Mouse (Mus musculus) forebrain, embryonic 12.5 days (tissue): ENCODE data around the gene Ablim1. TPM values are rescaled to one million over a fixed set of nuclear protein-coding genes. Genes with fewer than 3 reads are reported as not detected.

Source experiments
- ATAC-seq: fragments of 200-750 bp; cut with Nextera tagmentation; 2 replicates; pipeline ENCODE4 v1.8.0; 2017; ENCODE audit warnings: moderate TSS enrichment; ENCODE audit not compliant: low FRiP score
- H3K27ac ChIP-seq: fragments of 300-500 bp; sonication (generic); 2 replicates; pipeline ENCODE4 v1.5.1; 2016; ENCODE audit warnings: mild to moderate bottlenecking
- H3K27me3 ChIP-seq: fragments of 300-500 bp; sonication (generic); 2 replicates; pipeline ENCODE4 v1.6.1; 2016; ENCODE audit warnings: mild to moderate bottlenecking
- H3K36me3 ChIP-seq: fragments of 300-500 bp; sonication (generic); replicated peaks from 2 replicates; pipeline ENCODE4 v1.6.1; 2016; ENCODE audit warnings: mild to moderate bottlenecking
- H3K4me1 ChIP-seq: fragments of 300-500 bp; sonication (generic); 2 replicates; pipeline ENCODE4 v1.6.1; 2016
- H3K4me2 ChIP-seq: fragments of 300-500 bp; sonication (generic); 2 replicates; pipeline ENCODE4 v1.6.1; 2016; ENCODE audit warnings: mild to moderate bottlenecking, moderate library complexity
- H3K4me3 ChIP-seq: fragments of 300-500 bp; sonication (generic); replicated peaks from 2 replicates; pipeline ENCODE4 v1.5.1; 2016; ENCODE audit warnings: mild to moderate bottlenecking
- H3K9ac ChIP-seq: fragments of 300-500 bp; sonication (generic); 2 replicates; pipeline ENCODE4 v1.6.1; 2016; ENCODE audit warnings: mild to moderate bottlenecking
- H3K9me3 ChIP-seq: fragments of 300-500 bp; sonication (generic); 2 replicates; pipeline ENCODE4 v1.6.1; 2016
- WGBS: fragments of 180-500 bp; shearing (Covaris S2); methylation state at CpG from one replicate; pipeline ENCODE4 v1.1.7; 2016; 5-methylcytosine and 5-hydroxymethylcytosine counted together
- polyA plus RNA-seq: library from polyadenylated mRNA; unstranded; fragments of >200 nt; fragmentation: Nextera tagmentation; extraction: Ambion mirVana; gene quantifications from 2 replicates; pipeline ENCODE4 v1.2.1, GENCODE M21; 2016

Gene Ablim1
- polyA plus RNA-seq, 1 experiment from 2014 or later: 17.7 TPM

DNA sequence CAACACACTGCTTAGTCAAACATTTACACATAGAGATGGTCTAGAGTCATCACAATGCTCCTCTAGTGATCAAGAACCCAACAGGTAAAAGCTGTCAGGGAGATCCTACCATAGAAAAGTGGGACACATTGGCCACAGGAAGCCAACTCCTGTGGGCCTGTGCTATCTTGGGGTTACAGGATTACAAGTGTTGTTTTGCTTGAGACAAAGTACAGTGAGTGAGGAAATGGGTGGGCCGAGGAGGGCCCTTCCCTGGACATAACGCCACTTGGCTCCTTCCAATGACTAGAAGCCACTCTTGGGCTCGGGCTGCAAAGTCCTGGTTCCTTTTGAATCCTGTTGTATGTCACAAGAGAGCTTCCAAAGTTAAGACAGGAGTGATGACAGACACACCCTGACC is 129.7 kb downstream of the Ablim1 start:
- H3K36me3 ChIP-seq: no peaks in the 10 kb centered on the region
- H3K4me3 ChIP-seq: no peak overlapping the region
- H3K9ac ChIP-seq: no peak overlapping the region
- H3K27ac ChIP-seq: no peak overlapping the region
- ATAC-seq: no peak
- no peaks in the 10 kb centered on the region for H3K4me1 ChIP-seq
- 85% methylated on average over 3 of the region's 3 CpGs for WGBS
- no peaks in the 10 kb centered on the region for H3K9me3 ChIP-seq
- H3K27me3 ChIP-seq: no peaks in the 10 kb centered on the region
- H3K4me2 ChIP-seq: no peak overlapping the region

DNA sequence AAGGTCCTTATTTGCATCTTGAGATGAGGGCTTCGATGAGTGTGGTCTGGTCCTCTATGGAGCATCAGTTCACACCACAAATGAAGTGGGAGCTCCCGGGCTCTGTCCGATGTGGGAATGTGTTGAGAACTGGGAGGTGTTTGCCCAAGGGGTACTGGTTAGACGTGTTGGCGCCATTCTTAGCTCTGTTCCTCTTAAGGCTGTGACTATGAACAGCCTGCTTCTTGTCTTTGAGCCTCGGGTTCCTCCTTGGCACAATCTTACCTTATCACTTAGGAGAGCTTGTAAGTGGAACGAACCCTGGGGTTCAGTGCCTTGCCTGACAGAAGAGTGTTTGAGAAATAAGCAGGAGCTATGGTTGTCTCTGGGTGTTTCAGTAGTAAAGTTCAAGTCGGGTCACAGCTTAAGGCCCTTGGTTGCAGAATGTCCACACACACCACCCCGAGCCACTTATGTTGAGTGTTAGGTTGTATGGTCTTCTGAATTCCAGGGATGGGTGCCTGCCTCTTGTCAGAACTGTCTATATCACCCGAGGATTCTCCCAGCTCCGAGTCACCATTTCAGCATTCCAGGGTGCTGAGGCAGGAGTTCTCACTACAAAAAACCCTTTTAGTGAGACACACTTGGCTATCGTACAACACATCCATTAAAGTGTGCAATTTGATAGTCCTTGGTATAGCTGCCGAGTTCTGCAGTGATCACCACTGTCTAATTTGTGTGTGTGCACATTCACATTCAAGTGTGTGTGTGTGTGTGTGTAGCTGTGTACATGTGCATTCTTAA is 131.6 kb downstream of the Ablim1 start:
- Histone ChIP-seq H3K27ac (no peak overlapping the region), H3K4me3 (no peak overlapping the region), H3K36me3 (no peaks in the 10 kb centered on the region), H3K27me3 (no peaks in the 10 kb centered on the region), H3K4me1 (no peaks in the 10 kb centered on the region), H3K9me3 (no peaks in the 10 kb centered on the region), H3K4me2 (no peak overlapping the region), H3K9ac (no peak overlapping the region)
- no peak for ATAC-seq
- WGBS: 86% methylated on average over 13 of the region's 13 CpGs

GRCm38 (mm10) chr19:57181852-57182528 is 132.7 kb downstream of the Ablim1 start:
- Histone ChIP-seq H3K36me3 (no peaks in the 10 kb centered on the region), H3K27me3 (no peaks in the 10 kb centered on the region), H3K4me1 (no peaks in the 10 kb centered on the region), H3K9ac (no peak overlapping the region), H3K4me3 (no peak overlapping the region), H3K27ac (no peak overlapping the region), H3K9me3 (no peaks in the 10 kb centered on the region), H3K4me2 (no peak overlapping the region)
- 91% methylated on average over 10 of the region's 10 CpGs for WGBS
- no peak for ATAC-seq

DNA sequence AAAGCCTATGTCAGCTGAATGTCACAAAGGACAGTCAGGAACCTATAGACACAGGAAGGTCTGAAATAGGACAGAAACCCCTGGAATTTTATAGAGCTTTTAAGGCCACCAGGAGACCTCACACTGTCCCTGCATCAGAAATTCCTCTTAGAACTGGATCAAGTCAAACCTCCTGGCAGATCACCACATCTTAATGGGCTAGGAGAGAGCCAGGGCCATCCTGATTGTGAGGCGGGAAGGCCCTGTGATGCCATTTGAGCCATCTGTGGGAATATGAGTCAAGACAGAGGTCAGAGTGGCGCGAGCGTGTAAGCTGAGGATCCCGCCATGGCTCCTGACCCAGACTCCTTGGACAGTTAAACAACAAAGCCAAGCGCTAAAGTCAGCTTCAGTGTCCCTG is 133.4 kb downstream of the Ablim1 start:
- no peaks in the 10 kb centered on the region for H3K36me3 ChIP-seq
- H3K4me1 ChIP-seq: no peaks in the 10 kb centered on the region
- no peak overlapping the region for H3K9ac ChIP-seq
- H3K27me3 ChIP-seq: no peaks in the 10 kb centered on the region
- H3K4me3 ChIP-seq: no peak overlapping the region
- H3K27ac ChIP-seq: no peak overlapping the region
- H3K9me3 ChIP-seq: no peaks in the 10 kb centered on the region
- ATAC-seq: no peak
- 92% methylated on average over 6 of the region's 6 CpGs for WGBS
- no peak overlapping the region for H3K4me2 ChIP-seq

DNA sequence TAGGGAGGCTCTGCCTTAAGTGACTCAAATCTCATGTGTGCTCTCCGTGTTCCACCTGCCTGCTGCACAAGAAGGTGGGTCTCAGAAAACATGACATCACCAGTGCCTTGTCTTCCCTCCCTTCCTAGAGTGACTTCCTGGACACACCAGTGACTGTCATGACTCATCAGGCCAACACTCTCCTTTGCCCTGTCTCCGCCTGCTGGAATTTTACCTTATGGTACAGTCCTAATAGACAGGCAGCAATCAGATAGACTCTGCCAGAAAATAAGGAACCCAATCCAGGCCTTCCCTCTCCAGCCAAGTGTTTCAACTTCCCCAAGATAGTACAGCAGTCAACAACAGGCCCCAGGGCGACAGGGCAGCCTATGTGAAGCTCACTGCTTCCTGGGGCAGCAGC is 133.8 kb downstream of the Ablim1 start:
- ATAC-seq: no peak
- H3K9me3 ChIP-seq: no peaks in the 10 kb centered on the region
- no peak overlapping the region for H3K4me2 ChIP-seq
- H3K27ac ChIP-seq: no peak overlapping the region
- no peaks in the 10 kb centered on the region for H3K27me3 ChIP-seq
- no peak overlapping the region for H3K4me3 ChIP-seq
- no peaks in the 10 kb centered on the region for H3K4me1 ChIP-seq
- H3K36me3 ChIP-seq: no peaks in the 10 kb centered on the region
- 84% methylated on average over 3 of the region's 3 CpGs for WGBS
- no peak overlapping the region for H3K9ac ChIP-seq

DNA sequence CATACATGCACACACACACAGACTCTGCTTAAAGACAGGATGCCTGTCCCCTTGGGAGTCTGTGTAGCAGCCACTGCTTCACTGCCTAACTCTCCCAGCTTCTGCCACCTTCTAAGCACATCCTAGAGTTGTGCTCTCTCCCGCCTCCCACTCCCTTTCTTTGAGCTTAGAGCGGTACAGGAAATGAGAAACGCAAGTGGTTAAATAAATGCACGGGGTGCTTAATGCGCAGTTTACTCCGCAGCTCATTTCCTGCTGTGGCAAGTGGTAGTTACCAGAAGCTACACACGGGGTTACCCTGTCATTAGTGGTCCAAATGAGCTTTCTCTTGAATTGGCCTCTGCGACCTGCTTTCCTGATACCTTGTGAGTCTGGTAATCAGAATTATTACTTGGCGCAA is 134.4 kb downstream of the Ablim1 start:
- Histone ChIP-seq H3K4me2 (no peak overlapping the region), H3K9ac (no peak overlapping the region), H3K4me3 (no peak overlapping the region), H3K36me3 (no peaks in the 10 kb centered on the region), H3K27me3 (no peaks in the 10 kb centered on the region), H3K4me1 (no peaks in the 10 kb centered on the region), H3K9me3 (no peaks in the 10 kb centered on the region), H3K27ac (no peak overlapping the region)
- 80% methylated on average over 9 of the region's 9 CpGs for WGBS
- no peak for ATAC-seq

GRCm38 (mm10) chr19:57179269-57179668 is 135.4 kb downstream of the Ablim1 start:
- no peaks in the 10 kb centered on the region for H3K27me3 ChIP-seq
- no peaks in the 10 kb centered on the region for H3K9me3 ChIP-seq
- H3K27ac ChIP-seq: no peak overlapping the region
- H3K36me3 ChIP-seq: no peaks in the 10 kb centered on the region
- H3K4me2 ChIP-seq: no peak overlapping the region
- H3K4me3 ChIP-seq: no peak overlapping the region
- no peak overlapping the region for H3K9ac ChIP-seq
- ATAC-seq: no peak
- WGBS: 86% methylated on average over 7 of the region's 7 CpGs
- no peaks in the 10 kb centered on the region for H3K4me1 ChIP-seq

- 79% methylated on average over 6 of the region's 6 CpGs for WGBS
- Histone ChIP-seq H3K4me2 (no peak overlapping the region), H3K9me3 (no peaks in the 10 kb centered on the region), H3K9ac (no peak overlapping the region), H3K4me1 (no peaks in the 10 kb centered on the region), H3K27ac (no peak overlapping the region), H3K36me3 (no peaks in the 10 kb centered on the region), H3K27me3 (no peaks in the 10 kb centered on the region), H3K4me3 (no peak overlapping the region)
- ATAC-seq: no peak
These were observed 137.4 kb downstream of the Ablim1 start for GRCm38 (mm10) chr19:57177334-57177733.

GRCm38 (mm10) chr19:57175077-57175476 is 139.6 kb downstream of the Ablim1 start:
- no peak for ATAC-seq
- no peak overlapping the region for H3K9ac ChIP-seq
- H3K27me3 ChIP-seq: no peaks in the 10 kb centered on the region
- no peaks in the 10 kb centered on the region for H3K9me3 ChIP-seq
- H3K4me1 ChIP-seq: no peaks in the 10 kb centered on the region
- no peak overlapping the region for H3K4me3 ChIP-seq
- no peak overlapping the region for H3K27ac ChIP-seq
- H3K4me2 ChIP-seq: no peak overlapping the region
- no peaks in the 10 kb centered on the region for H3K36me3 ChIP-seq

GRCm38 (mm10) chr19:57174541-57174940 is 140.2 kb downstream of the Ablim1 start:
- H3K4me2 ChIP-seq: no peak overlapping the region
- H3K4me3 ChIP-seq: no peak overlapping the region
- no peaks in the 10 kb centered on the region for H3K27me3 ChIP-seq
- 88% methylated on average over 5 of the region's 5 CpGs for whole genome bisulfite sequencing
- no peaks in the 10 kb centered on the region for H3K4me1 ChIP-seq
- no peak for ATAC-seq
- H3K9ac ChIP-seq: no peak overlapping the region
- H3K36me3 ChIP-seq: no peaks in the 10 kb centered on the region
- no peaks in the 10 kb centered on the region for H3K9me3 ChIP-seq
- H3K27ac ChIP-seq: no peak overlapping the region

GRCm38 (mm10) chr19:57174045-57174444 is 140.7 kb downstream of the Ablim1 start:
- Histone ChIP-seq H3K4me2 (no peak overlapping the region), H3K27me3 (no peaks in the 10 kb centered on the region), H3K9me3 (no peaks in the 10 kb centered on the region), H3K4me3 (no peak overlapping the region), H3K36me3 (no peaks in the 10 kb centered on the region), H3K9ac (no peak overlapping the region), H3K4me1 (no peaks in the 10 kb centered on the region), H3K27ac (no peak overlapping the region)
- no peak for ATAC-seq
- WGBS: 82% methylated on average over 5 of the region's 5 CpGs

GRCm38 (mm10) chr19:57172321-57172720 is 142.4 kb downstream of the Ablim1 start:
- H3K4me1 ChIP-seq: no peaks in the 10 kb centered on the region
- no peaks in the 10 kb centered on the region for H3K27me3 ChIP-seq
- ATAC-seq: no peak
- H3K27ac ChIP-seq: no peak overlapping the region
- no peak overlapping the region for H3K9ac ChIP-seq
- 86% methylated on average over 5 of the region's 5 CpGs for WGBS
- H3K4me3 ChIP-seq: no peak overlapping the region
- H3K9me3 ChIP-seq: no peaks in the 10 kb centered on the region
- no peak overlapping the region for H3K4me2 ChIP-seq
- no peaks in the 10 kb centered on the region for H3K36me3 ChIP-seq

DNA sequence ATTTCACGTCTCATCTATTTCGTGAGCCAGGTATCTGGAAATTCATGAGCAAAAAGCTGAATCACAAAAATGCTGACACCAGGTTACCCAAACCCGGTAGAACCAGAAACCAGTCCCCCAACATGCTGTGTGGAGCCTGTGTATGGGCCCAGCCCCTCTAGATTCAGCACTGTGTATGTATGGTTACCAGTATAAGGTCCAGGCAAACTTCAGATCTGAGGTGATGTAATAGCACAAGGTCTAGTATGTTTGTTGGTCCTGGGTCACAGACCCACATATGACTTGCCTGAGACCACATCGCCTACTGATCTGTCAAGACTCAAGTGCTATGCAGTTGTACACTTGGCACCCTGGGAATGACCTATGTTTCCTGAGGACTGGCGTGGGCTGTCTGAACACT is 143.8 kb downstream of the Ablim1 start:
- Histone ChIP-seq H3K4me1 (no peaks in the 10 kb centered on the region), H3K4me3 (no peak overlapping the region), H3K36me3 (no peaks in the 10 kb centered on the region), H3K27me3 (no peaks in the 10 kb centered on the region), H3K9ac (no peak overlapping the region), H3K4me2 (no peak overlapping the region), H3K9me3 (no peaks in the 10 kb centered on the region), H3K27ac (no peak overlapping the region)
- 87% methylated on average over 5 of the region's 5 CpGs for WGBS
- ATAC-seq: no peak
